Mouse (Mus musculus) thymus, adult 2 months (tissue): ENCODE measurements around the gene Armc2. TPM values are rescaled to one million over a fixed set of nuclear protein-coding genes. Genes with fewer than 3 reads are reported as not detected.

ENCODE experiments used
- DNase-seq: peaks from one replicate; pipeline ENCODE4 v3.0.0; 2021
- H3K27ac ChIP-seq: fragments of 200-500 bp; 2 replicates; pipeline ENCODE4 v1.5.1; 2012; ENCODE audit warnings: low read length, control low read depth; ENCODE audit not compliant: control insufficient read depth, insufficient read depth
- H3K27me3 ChIP-seq: fragments of 200-500 bp; 2 replicates; pipeline ENCODE4 v1.6.1; 2012; ENCODE audit warnings: mild to moderate bottlenecking, low read length, moderate library complexity, mixed read lengths; ENCODE audit not compliant: control insufficient read depth, insufficient read depth
- H3K36me3 ChIP-seq: fragments of 200-500 bp; 2 replicates; pipeline ENCODE4 v1.6.1; 2012; ENCODE audit warnings: mild to moderate bottlenecking, low read length, moderate library complexity; ENCODE audit not compliant: control insufficient read depth, insufficient read depth
- H3K4me1 ChIP-seq: fragments of 200-500 bp; replicated peaks from 2 replicates; pipeline ENCODE4 v1.6.1; 2012; ENCODE audit warnings: low read length; ENCODE audit not compliant: control insufficient read depth, insufficient read depth
- H3K4me3 ChIP-seq: fragments of 200-500 bp; 2 replicates; pipeline ENCODE4 v1.5.1; 2012; ENCODE audit warnings: mild to moderate bottlenecking, low read length, control low read depth, moderate library complexity; ENCODE audit not compliant: control insufficient read depth, insufficient read depth
- CTCF ChIP-seq: fragments of 200-500 bp; IDR thresholded peaks from 2 replicates; pipeline ENCODE4 v1.5.1; 2012; ENCODE audit warnings: mild to moderate bottlenecking, control low read depth, low read length, moderate library complexity, borderline replicate concordance; ENCODE audit not compliant: control insufficient read depth, poor library complexity, insufficient read depth; ENCODE audit errors: extremely low read depth
- POLR2A ChIP-seq: fragments of 200-500 bp; IDR thresholded peaks from 2 replicates; pipeline ENCODE4 v1.6.1; 2012; ENCODE audit warnings: mild to moderate bottlenecking, low read length, control low read depth, moderate library complexity; ENCODE audit not compliant: control insufficient read depth, poor library complexity, insufficient read depth; ENCODE audit errors: extremely low read depth
- WGBS: fragments of 180-500 bp; shearing (Covaris S2); methylation state at CpG from one replicate; pipeline ENCODE4 v1.1.7; 2018; 5-methylcytosine and 5-hydroxymethylcytosine counted together
- polyA plus RNA-seq: library from polyadenylated mRNA; depleted of rRNA; stranded (reverse); fragments of >200 nt; gene quantifications from 2 replicates; pipeline ENCODE4 v1.2.3, GENCODE M21; 2012

Gene Armc2
- polyA plus RNA-seq, 1 experiment = 0.46 TPM

- no peak for DNase-seq
- TF ChIP-seq POLR2A (no peak), CTCF (no peak)
- no peak overlapping the region for H3K4me3 ChIP-seq
- no peak overlapping the region for H3K27ac ChIP-seq
- no peaks in the 10 kb centered on the region for H3K27me3 ChIP-seq
- H3K36me3 ChIP-seq = no peaks in the 10 kb centered on the region
- 97% methylated on average over 4 of the region's 4 CpGs for WGBS
- peaks cover 19% of the 10 kb centered on the region for H3K4me1 ChIP-seq
Measured at GRCm38 (mm10) chr10:41939090-41939489, 79.2 kb downstream of the Armc2 start.

DNA sequence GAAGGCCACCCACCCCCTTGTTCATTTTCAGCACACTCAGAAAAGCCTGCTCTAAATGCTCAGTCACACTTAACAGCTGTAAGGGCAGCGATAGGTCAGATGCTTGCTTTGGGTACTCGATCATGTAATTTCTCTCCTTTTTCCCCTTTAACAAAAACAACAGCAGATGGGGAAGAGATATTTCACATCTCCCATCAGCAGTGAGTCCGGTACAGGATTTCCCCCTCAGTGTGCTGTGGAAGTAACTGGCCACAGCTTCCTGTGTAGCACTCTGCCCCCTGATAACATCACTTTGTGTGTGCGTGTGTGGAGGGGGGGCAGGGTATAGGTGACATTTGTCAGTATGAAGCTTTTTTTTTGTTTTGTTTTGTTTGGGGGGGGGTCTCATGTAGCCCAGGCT is 81.1 kb downstream of the Armc2 start:
- WGBS = 4% methylated on average over 4 of the region's 4 CpGs
- H3K4me3 ChIP-seq = no peak overlapping the region
- TF ChIP-seq POLR2A = no peak
- TF ChIP-seq CTCF = no peak
- DNase-seq = peak; percentile 46
- no peak overlapping the region for H3K27ac ChIP-seq
- H3K27me3 ChIP-seq = no peaks in the 10 kb centered on the region
- H3K36me3 ChIP-seq = no peaks in the 10 kb centered on the region
- peaks cover 19% of the 10 kb centered on the region for H3K4me1 ChIP-seq

- Histone ChIP-seq H3K4me3 (no peak overlapping the region), H3K4me1 (peaks cover 19% of the 10 kb centered on the region), H3K36me3 (no peaks in the 10 kb centered on the region), H3K27ac (no peak overlapping the region), H3K27me3 (no peaks in the 10 kb centered on the region)
- no peak for DNase-seq
- 75% methylated on average over 4 of the region's 4 CpGs for WGBS
- TF ChIP-seq POLR2A = no peak
- TF ChIP-seq CTCF = no peak
Measured at GRCm38 (mm10) chr10:41936100-41936499, 82.1 kb downstream of the Armc2 start.

DNA sequence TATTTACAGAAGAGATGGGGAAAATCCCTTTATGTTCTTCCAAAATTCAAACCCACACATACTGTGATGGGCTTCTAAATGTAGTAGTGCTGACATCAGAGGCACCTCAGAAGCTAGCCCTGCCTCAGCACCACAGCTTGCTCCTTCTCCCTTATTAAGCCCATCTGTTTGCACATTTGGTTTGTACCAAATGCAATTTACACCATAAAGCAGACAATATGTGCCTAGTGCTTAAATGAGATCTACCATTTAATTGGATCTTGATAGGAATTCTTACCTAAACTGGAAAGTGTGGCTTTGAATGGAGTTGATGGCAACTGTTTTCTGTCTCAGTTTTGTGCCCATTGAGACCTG is 82.8 kb downstream of the Armc2 start:
- no peaks in the 10 kb centered on the region for H3K36me3 ChIP-seq
- peaks cover 19% of the 10 kb centered on the region for H3K4me1 ChIP-seq
- H3K4me3 ChIP-seq = no peak overlapping the region
- no peaks in the 10 kb centered on the region for H3K27me3 ChIP-seq
- DNase-seq = no peak
- no peak for TF ChIP-seq POLR2A
- no peak for TF ChIP-seq CTCF
- no peak overlapping the region for H3K27ac ChIP-seq

DNA sequence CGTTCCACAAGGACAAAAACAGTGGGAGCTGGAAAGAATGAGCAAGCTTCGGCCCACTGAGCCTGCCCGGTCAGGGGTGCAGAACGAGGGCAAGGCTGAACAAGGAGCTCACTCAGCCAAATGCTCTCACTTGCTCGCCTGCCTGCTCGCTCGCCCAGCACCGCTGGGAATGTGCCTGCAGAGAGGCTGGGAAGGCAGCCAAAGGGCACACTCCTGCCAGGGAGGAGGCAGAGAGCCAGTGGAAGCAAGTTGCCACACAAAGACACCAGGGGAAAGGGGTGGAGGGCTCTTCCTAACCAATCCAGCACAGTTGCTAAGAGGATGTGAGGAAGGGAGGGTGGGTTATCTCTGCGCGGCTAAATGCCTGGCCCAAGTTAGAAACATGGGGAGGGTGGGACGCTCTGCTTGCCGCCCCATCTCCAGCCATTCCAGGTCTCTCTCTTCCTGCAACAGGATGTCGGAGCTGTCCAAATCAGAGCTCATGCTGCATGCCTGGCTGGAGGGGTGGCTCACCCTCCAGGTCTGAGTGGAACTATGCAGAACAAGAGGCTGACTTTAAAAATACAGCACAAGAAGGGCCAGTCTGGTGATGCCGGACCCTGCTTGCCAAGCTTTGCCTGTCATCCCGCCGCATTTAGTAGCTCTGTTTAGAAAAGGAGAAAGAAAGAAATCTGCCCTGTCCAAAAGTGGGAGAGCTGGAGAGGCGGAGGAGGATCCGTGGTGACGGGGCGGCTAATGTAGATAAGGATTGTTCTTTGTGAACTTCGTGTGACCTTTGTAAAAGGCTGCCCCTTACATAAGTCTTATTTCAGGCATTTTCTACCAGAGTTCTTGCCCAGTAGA is 83.4 kb downstream of the Armc2 start:
- Histone ChIP-seq H3K36me3 (no peaks in the 10 kb centered on the region), H3K27me3 (no peaks in the 10 kb centered on the region), H3K4me3 (no peak overlapping the region), H3K27ac (no peak overlapping the region), H3K4me1 (peaks cover 19% of the 10 kb centered on the region)
- TF ChIP-seq CTCF (no peak), POLR2A (no peak)
- 88% methylated on average over 21 of the region's 21 CpGs for WGBS
- no peak for DNase-seq

- 66% methylated on average over 6 of the region's 6 CpGs for WGBS
- Histone ChIP-seq H3K4me3 (no peak overlapping the region), H3K36me3 (no peaks in the 10 kb centered on the region), H3K4me1 (peaks cover 19% of the 10 kb centered on the region), H3K27me3 (no peaks in the 10 kb centered on the region), H3K27ac (no peak overlapping the region)
- peak; percentile 70 for DNase-seq
- TF ChIP-seq CTCF = peak; percentile 87
- no peak for TF ChIP-seq POLR2A
Measured at GRCm38 (mm10) chr10:41933536-41933935, 84.7 kb downstream of the Armc2 start.
